Mouse (Mus musculus): ENCODE measurements around the gene Cd8a. TPM values are rescaled to one million over a fixed set of nuclear protein-coding genes. Genes with fewer than 3 reads are reported as not detected.

Gene Cd8a
- total RNA-seq, 2 experiments from 2014 or later: 0.74 TPM; not detected in 1

Other genes with a start within 250 kb of the Cd8a start
- gene Thnsl2, start 229.0 kb upstream of the Cd8a start, total RNA-seq (2021): 10 to 100 TPM; 16.6 to 17.3 TPM
- not detected for gene Fabp1, start 173.6 kb upstream of the Cd8a start, total RNA-seq (2021)
- gene Krcc1, start 101.8 kb upstream of the Cd8a start, total RNA-seq (2021): 10 to 100 TPM; 67.0 to 79.3 TPM
- under 1 TPM; 0.27 to 0.90 TPM for gene Smyd1, start 51.2 kb upstream of the Cd8a start, total RNA-seq (2021)
- gene Cd8b1, start 50.6 kb upstream of the Cd8a start, total RNA-seq (2021): under 1 TPM in 1 of 2 experiments, not detected in 1; 0.61 TPM
- 10 to 100 TPM; 72.9 to 92.6 TPM for gene Rmnd5a, start 67.2 kb downstream of the Cd8a start, total RNA-seq (2021)
- 10 to 100 TPM; 33.8 to 34.7 TPM for gene Rnf103, start 120.5 kb downstream of the Cd8a start, total RNA-seq (2021)
- gene Chmp3, start 170.4 kb downstream of the Cd8a start, total RNA-seq (2021): 100 to 1,000 TPM; 109 to 128 TPM